Mouse (Mus musculus) cerebellum, adult (tissue): ENCODE measurements around the gene 6030468B19Rik.

ENCODE experiments used
- ATAC-seq: cut with Nextera tagmentation; 2 replicates; pipeline ENCODE4 v1.9.2; 2017; ENCODE audit warnings: mild to moderate bottlenecking, moderate library complexity, mixed read lengths; ENCODE audit not compliant: insufficient number of reproducible peaks, low FRiP score, low TSS enrichment

Gene 6030468B19Rik

GRCm38 (mm10) chr11:117797511-117798159, at the start of gene 6030468B19Rik:
TSS of gene 6030468B19Rik (plus strand) at chr11:117797660.
- ATAC-seq = no peak

GRCm38 (mm10) chr11:117748628-117749027, 48.8 kb upstream of the 6030468B19Rik start:
- no peak for ATAC-seq

DNA sequence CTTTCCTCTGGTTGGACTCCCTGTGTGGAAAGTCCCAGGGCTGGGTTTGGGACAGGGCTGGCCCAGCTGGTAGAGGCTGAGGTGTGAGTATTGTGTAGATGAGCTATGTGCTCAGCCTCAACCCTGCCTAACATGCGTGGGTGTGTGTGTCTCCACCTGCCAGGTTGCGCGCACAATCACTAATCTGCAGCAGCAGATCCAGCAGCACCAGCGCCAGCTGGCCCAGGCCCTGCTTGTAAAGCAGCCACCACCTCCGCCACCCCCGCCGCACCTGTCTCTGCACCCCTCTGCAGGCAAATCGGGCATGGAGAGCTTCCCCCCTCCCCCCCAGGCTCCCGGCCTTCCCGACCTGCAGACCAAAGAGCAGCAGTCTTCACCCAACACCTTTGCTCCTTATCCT, 48.0 kb upstream of the 6030468B19Rik start:
- no peak; the same call in 1 of the 2 replicates for ATAC-seq

DNA sequence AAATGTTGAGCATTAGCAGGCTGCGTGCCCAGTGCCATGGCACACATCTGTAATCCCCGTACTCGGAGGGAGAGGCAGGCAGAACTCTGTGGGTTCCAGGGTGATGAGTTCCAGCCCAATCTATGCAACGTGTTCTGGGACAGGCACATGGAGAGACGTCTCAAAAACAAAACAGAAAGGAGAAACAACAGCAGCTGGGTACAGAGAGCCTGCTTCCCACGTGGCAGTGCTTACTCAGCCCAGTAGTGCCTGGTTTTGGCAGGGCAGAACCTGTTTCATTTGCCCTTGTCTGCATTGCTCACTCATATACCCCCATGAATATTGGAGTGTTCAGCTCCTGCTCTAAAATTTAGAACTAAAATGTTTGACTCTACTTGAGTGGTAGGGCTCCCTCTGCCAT, 45.9 kb upstream of the 6030468B19Rik start:
- ATAC-seq = no peak

DNA sequence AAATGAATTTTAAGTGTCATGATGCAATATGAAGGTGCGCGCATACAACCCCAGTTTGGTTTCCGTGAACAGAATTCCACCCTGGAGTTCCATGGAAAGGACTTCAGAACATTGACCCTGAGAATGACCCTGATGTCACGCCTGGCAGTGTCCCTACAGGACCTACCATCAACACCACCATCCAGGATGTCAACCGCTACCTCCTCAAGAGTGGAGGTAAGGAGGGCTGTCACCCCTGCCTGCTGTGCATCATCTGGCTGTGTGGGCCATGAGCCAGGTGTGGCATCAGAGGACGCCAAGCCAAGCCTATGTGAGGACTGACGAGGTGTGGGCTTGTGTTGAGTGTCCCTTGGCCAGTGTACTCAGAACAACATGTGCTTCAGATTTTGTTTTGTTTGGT, 41.6 kb upstream of the 6030468B19Rik start:
- no peak for ATAC-seq

- no peak for ATAC-seq
Measured at GRCm38 (mm10) chr11:117759267-117759666, 38.2 kb upstream of the 6030468B19Rik start.

- ATAC-seq = no peak
Measured at GRCm38 (mm10) chr11:117760374-117761119, 36.9 kb upstream of the 6030468B19Rik start.

- ATAC-seq = no peak
Measured at GRCm38 (mm10) chr11:117761801-117762200, 35.7 kb upstream of the 6030468B19Rik start.

DNA sequence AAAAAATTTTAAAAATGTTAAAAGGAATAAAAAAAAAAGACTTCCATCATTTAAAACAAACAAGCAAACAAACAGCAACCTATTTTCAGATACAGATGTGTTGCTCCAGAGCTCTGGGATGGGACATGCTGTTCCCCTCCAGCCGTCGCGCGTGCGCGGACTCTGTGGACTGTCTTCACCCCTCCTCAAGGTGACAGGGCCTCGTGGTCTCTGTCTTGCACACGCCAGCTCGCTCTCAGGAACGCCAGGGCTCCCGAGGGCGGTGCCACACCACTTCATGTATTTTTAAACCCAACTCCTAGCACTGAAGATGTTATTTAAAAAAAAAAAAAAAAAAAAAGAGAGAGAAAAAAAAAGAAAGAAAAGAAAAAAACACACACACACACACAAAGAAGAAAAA, 35.2 kb upstream of the 6030468B19Rik start:
- ATAC-seq = no peak

DNA sequence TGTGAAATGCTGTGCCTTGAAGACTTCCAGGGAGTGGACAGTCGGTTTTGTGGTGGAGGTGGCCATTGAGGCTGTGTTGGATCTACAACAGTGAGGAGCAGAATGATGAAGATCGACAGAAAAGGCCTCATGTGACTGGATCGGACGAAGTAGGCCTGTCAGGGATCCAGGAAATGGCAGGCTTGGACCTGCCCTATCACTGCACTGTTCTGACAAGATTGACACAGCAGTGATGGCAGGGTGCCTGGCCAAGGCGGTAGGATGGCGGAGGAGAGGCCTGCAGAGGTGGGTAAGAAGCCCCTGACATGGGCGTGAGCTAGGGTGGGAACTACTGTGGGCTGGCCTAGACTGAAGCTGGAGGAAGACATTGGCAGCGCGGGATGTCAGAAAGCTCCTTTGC, 33.1 kb upstream of the 6030468B19Rik start:
- ATAC-seq = no peak

DNA sequence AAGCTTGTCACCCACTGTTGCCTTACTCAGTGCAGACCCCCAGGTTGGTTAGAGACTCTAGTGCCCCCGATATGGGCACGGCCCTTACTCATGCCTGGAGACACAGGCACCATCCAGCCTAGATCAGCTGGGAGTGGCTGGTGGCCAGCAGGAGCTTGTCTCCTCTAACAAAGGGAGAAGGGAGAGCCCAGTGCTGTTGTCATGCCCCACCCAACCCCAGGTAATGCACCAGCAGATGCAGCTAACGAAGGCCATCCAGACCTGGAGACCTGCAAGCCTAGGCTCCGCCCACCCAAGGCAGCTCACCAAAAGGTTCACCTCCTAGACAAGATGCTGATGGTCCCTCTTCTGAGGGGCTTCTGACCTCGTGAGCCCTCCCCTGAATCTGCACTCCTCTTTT, 32.1 kb upstream of the 6030468B19Rik start:
- ATAC-seq = no peak

DNA sequence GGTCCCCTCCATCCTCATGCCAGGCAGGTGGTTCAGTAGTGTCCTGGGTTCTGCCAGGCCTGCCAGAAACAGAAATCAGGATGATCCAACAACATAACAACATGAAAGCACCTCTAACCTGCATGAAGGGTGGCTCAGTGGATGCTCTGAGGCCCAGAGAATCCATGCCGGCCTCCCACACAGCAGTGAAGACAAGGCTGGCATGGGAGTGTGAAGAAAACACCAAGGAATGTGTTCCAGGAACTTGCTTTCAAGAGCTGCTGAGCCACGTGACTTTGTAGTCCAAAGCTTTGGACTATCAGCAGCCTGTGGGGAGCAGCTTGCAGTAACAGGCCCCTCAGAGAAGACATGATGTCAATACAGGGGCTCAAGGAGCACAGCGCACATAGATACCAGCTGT, 31.2 kb upstream of the 6030468B19Rik start:
- no peak for ATAC-seq

GRCm38 (mm10) chr11:117768725-117769682, 28.5 kb upstream of the 6030468B19Rik start:
- ATAC-seq = no peak

DNA sequence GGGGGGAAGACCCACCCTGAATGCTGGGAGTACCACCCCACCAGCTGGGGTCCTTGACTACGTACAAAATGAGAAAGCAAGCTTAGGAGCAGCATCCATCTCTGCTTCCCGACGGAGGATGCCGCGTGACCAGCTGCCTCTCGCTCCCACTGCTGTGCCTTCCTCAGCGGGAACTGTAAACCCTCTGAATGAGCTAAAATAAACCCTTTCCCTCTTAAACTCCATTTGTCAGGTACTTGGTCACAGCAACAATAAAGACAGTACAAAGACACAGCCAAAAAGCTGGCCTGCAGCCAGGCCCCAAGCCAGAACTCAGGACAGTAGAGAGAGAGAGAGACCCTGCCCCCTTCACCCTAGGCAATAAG, 27.8 kb upstream of the 6030468B19Rik start:
- ATAC-seq = no peak

DNA sequence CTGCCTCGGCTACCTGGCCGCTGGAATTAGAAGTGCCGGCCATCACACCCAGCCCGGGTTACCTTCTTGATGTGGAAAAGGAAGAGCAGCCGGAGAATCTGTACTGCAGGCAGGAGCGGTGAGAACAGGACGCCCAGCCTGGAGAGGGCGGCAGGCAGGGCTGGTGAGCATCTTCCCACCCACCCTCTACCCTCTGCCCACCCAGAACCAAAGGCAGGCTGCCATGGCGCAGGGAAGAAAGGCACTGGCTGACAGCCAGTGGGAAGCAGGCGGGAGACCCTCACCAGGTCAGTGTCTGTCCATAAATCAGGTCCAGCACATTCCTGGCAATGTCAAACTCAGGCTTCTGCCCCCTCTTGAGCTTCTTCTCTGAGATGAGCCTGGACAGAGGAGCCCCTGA, 27.1 kb upstream of the 6030468B19Rik start:
- no peak for ATAC-seq

GRCm38 (mm10) chr11:117772352-117772751, 25.1 kb upstream of the 6030468B19Rik start:
- no peak for ATAC-seq

DNA sequence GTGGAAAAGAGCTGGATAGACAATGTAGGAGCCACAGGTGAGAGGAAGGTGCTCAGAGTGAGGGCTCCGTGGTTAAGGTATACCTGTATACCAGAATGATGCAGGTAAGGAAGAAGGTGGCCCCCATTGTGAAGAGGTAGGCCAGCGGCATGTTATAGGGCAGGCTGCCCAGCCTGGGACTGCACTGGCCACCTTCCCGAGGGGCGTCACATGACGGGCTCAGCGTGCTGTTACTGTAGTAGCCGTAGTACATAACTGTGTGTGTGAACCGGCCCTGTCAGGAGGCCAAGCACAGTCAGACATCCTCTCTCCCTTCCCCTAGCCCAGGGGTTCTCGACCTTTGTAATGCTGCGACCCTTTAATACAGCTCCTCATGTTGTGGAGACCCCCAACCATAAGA, 22.5 kb upstream of the 6030468B19Rik start:
- no peak for ATAC-seq

GRCm38 (mm10) chr11:117775540-117775939, 21.9 kb upstream of the 6030468B19Rik start:
- no peak for ATAC-seq

DNA sequence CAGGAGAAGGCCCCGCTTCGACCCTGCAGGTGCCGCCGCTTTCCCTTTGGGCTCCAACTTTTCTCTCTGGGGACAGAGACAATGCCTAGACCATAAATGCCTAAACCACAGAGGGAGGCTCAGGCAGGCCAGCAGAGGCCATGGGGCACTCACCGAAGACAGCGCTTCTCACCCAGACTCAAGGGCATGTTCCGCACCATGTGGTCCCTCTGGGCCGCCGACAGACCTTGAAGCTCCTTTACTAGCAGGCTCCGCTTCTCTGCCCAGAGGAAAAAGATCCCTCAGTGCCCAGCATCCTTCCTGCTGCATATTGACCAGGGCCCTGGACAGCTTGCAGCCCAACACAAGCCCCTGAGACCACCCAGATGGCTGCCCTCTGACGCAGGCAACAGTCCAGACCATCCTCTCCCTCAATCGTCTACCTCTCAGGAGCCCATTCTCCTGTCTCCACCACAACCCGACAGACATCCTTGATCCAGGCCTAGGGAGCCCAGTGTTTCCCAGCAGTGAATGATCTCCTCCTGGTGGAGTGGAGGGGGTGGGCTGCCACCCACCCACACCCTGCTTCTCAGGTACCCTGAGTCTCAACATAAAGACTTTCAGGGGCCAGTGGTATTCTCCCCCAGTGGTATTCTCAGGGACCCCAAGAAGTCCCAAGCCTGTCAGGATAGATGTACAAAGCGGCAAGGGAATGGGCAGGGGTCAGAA, 21.2 kb upstream of the 6030468B19Rik start:
- no peak for ATAC-seq

DNA sequence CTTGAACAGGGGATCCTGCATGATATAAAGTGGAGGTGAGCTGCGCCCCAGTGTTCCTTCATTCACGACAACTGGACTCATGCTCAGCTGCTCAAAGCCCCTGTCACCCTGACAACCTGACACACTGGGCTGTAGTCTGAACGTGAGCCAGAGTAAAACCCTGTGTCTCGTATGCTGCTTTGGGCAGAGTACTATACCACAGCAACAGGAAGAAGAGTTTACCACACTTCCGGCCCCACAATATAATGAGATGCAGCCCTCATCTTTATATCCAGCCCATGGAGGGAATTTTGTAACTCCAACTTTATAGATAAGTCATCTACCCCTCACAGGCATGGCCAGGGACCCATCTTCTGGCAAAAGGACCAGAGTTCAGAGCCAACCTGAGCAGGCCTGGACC, 20.3 kb upstream of the 6030468B19Rik start:
- ATAC-seq = no peak
